Mouse (Mus musculus) forebrain, postnatal 0 days (tissue): ENCODE data around the gene Hepacam2. TPM values are rescaled to one million over a fixed set of nuclear protein-coding genes. Genes with fewer than 3 reads are reported as not detected.
A peak's percentile ranks its signal among the peaks of the same experiment; 100 is the strongest.

Experiments
- ATAC-seq: fragments of 200-750 bp; cut with Nextera tagmentation; 2 replicates; pipeline ENCODE4 v1.8.0; 2017; ENCODE audit warnings: mild to moderate bottlenecking, moderate library complexity
- DNase-seq: peaks from one replicate; pipeline ENCODE4 v3.0.0-alpha.2; 2015
- H3K27ac ChIP-seq: fragments of 300-500 bp; sonication (generic); 2 replicates; pipeline ENCODE4 v1.5.1; 2014; ENCODE audit warnings: low read depth, mild to moderate bottlenecking, antibody characterized with exemption, low read length, moderate library complexity, mixed read lengths
- H3K27me3 ChIP-seq: fragments of 300-500 bp; sonication (generic); 2 replicates; pipeline ENCODE4 v1.6.1; 2014; ENCODE audit warnings: mild to moderate bottlenecking, low read length, mixed read lengths; ENCODE audit not compliant: insufficient read depth
- H3K36me3 ChIP-seq: fragments of 300-500 bp; sonication (generic); 2 replicates; pipeline ENCODE4 v1.6.1; 2014; ENCODE audit warnings: mild to moderate bottlenecking, moderate library complexity; ENCODE audit not compliant: insufficient read depth
- H3K4me1 ChIP-seq: fragments of 300-500 bp; sonication (generic); 2 replicates; pipeline ENCODE4 v1.6.1; 2014; ENCODE audit warnings: antibody characterized with exemption; ENCODE audit not compliant: insufficient read depth
- H3K4me2 ChIP-seq: fragments of 300-500 bp; sonication (generic); 2 replicates; pipeline ENCODE4 v1.6.1; 2014; ENCODE audit warnings: low read depth, mild to moderate bottlenecking, moderate library complexity
- H3K4me3 ChIP-seq: fragments of 300-500 bp; sonication (generic); 2 replicates; pipeline ENCODE4 v1.5.1; 2014; ENCODE audit warnings: low read depth, low read length, mixed read lengths
- H3K9ac ChIP-seq: fragments of 300-500 bp; sonication (generic); 2 replicates; pipeline ENCODE4 v1.6.1; 2014; ENCODE audit warnings: mild to moderate bottlenecking
- H3K9me3 ChIP-seq: fragments of 300-500 bp; sonication (generic); 2 replicates; pipeline ENCODE4 v1.6.1; 2016; ENCODE audit warnings: low read length
- CTCF ChIP-seq: sonication (generic); IDR thresholded peaks from 2 replicates; pipeline ENCODE4 v1.5.1; 2016; ENCODE audit warnings: antibody characterized with exemption, control low read depth, low read depth
- WGBS: fragments of 180-500 bp; shearing (Covaris S2); extraction: QIAGEN DNeasy Blood & Tissue Kit; methylation state at CpG from one replicate; pipeline ENCODE4 v1.1.7; 2014; 5-methylcytosine and 5-hydroxymethylcytosine counted together
- polyA plus RNA-seq: library from polyadenylated mRNA; unstranded; fragments of >200 nt; fragmentation: Nextera tagmentation; extraction: Ambion mirVana; gene quantifications from 2 replicates; pipeline ENCODE4 v1.2.1, GENCODE M21; 2015
- total RNA-seq: library from RNA; depleted of rRNA; stranded (reverse); fragments of >200 nt; gene quantifications from 2 replicates; pipeline ENCODE4 v1.2.3, GENCODE M21; 2014; rRNA removed

The Hepacam2 gene
- 0.19 and 0.62 TPM in 2 replicates for total RNA-seq
- 0.60 and 0.79 TPM in 2 replicates for polyA plus RNA-seq

DNA sequence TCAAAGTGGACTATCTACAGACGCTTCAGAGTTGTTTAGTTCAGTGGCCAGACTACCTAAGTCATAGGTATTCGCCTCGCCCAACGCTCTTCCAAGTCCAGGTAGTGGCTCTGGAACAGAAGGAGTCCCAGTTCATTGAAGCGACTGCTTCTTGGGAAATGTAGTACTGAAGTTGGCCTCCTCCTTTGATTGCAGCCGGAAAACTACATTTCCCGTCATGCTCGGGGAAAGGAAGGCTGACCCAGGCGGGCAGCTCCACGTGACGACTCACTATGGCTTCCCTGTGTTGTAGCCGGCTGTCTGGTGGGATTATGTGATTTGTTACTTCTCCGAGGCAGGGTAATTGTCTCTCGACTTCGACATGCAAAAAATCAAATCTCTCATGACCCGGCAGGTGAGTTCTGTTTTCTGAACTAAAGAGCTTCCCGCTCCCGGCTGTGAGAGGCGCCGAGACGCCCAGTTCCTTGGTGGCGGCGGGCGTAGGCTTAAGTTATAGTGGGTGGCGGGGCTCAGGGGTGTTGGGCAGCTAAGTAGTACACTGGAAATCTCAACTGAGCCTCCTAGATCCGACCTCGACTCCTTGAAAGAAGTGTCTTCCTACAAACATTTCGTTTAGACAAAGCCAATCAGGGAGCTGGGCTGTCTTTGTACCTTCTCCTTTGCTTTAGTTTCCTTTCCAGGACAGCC lies at the start of gene Hepacam2, which contains the start of gene Vps50:
TSS of gene Hepacam2 (minus strand) at position 137 of the 687 bp plus-strand sequence.
TSS of gene Vps50 (plus strand) at position 221 of the 687 bp plus-strand sequence.
- H3K27ac ChIP-seq, result 0 out of 2 replicates have a peak within 1 kb of the TSS, but pooled peaks have one; percentile 46
- WGBS, result under 1% methylated on average over 28 of the region's 28 CpGs
- peak; percentile 100 for ATAC-seq

DNA sequence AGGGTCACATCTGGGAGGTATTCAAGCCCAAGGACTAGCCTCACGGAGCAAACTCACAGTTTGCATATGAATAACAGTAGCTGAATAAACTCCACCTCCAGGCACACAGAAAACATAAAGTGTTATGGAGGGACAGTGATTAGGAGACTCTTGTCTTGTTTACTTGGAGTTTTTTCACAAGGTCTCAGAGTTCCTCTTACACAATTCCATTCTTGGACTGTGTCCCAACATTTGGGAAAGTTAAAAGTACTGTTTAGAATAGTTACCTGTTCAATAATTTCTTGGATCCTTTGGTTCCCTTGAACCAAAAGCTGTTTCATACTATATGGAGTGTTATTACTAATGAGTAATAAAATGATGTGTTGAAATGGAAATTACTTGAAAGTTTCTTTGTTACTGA lies 46.9 kb upstream of the Hepacam2 start:
- ATAC-seq (no peak), DNase-seq (no peak)
- H3K4me3 ChIP-seq, result no peak overlapping the region
- no peak overlapping the region for H3K27ac ChIP-seq
- no peaks in the 10 kb centered on the region for H3K9me3 ChIP-seq
- 38% methylated on average over 1 of the region's 1 CpGs for WGBS
- no peaks in the 10 kb centered on the region for H3K4me1 ChIP-seq
- 0 out of 2 replicates have a peak, but pooled peaks cover 6% of the 10 kb centered on the region for H3K36me3 ChIP-seq
- no peaks in the 10 kb centered on the region for H3K27me3 ChIP-seq
- TF ChIP-seq CTCF, result no peak
- no peak overlapping the region for H3K4me2 ChIP-seq
- H3K9ac ChIP-seq, result no peak overlapping the region

More for the DNA sequence above, at the start of gene Hepacam2, which contains the start of gene Vps50:
- Histone ChIP-seq H3K4me3 (peak within 1 kb of the TSS; percentile 75), H3K36me3 (no peaks in the 10 kb centered on the region), H3K9me3 (no peaks in the 10 kb centered on the region), H3K4me1 (peaks cover 3% of the 10 kb centered on the region; the same call in 1 of the 2 replicates), H3K27me3 (no peaks in the 10 kb centered on the region), H3K4me2 (peak within 1 kb of the TSS; percentile 60), H3K9ac (peak within 1 kb of the TSS; percentile 70)
- no peak for TF ChIP-seq CTCF
- peak; percentile 95 for DNase-seq

DNA sequence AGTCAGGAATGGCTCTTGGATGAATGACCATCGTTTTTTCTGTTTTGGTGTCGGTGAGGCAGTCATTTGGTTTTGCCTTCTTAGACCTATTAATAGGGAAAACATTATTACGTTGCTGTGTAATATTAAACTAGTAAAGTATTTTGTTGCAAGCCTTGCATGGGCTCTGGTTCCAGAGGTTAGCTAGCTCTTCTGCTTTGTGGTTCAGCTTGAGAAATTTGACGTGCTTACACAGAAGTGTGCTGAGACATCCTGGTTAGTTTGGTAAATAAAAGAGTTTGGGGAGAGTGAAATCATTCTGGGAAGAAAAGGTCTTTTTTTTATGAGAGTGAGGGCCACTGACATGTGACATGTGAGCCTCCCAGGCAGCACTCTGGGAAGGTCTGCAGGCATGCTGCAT lies 45.8 kb upstream of the Hepacam2 start:
- no peak overlapping the region for H3K27ac ChIP-seq
- no peak overlapping the region for H3K4me2 ChIP-seq
- H3K9ac ChIP-seq, result no peak overlapping the region
- no peak for TF ChIP-seq CTCF
- no peaks in the 10 kb centered on the region for H3K9me3 ChIP-seq
- no peak for DNase-seq
- H3K36me3 ChIP-seq, result 0 out of 2 replicates have a peak, but pooled peaks cover 6% of the 10 kb centered on the region
- H3K27me3 ChIP-seq, result no peaks in the 10 kb centered on the region
- no peaks in the 10 kb centered on the region for H3K4me1 ChIP-seq
- no peak for ATAC-seq
- WGBS, result 92% methylated on average over 4 of the region's 4 CpGs
- no peak overlapping the region for H3K4me3 ChIP-seq

DNA sequence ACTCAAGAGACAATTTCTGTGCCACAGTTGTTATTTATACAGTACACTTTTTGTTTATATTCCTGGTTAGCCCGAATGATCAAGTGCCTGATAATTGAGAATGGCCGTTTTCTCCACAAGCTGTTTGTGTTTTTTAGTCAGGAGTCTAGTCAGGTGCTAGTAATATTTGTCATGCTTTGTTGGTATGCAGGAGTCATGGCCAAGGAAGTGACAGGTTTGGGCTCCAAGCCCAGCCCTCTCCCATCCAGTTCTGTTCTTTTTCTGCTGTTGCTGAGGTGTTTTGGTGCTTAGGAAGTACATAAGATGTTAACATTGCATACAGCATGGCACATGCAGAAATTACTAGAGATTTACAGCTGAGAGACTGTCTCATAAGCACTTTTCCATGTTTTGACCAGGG lies 41.4 kb upstream of the Hepacam2 start:
- no peaks in the 10 kb centered on the region for H3K27me3 ChIP-seq
- ATAC-seq (no peak), DNase-seq (no peak)
- TF ChIP-seq CTCF, result no peak
- no peak overlapping the region for H3K27ac ChIP-seq
- H3K4me2 ChIP-seq, result no peak overlapping the region
- WGBS, result 50% methylated on average over 2 of the region's 2 CpGs
- no peaks in the 10 kb centered on the region for H3K36me3 ChIP-seq
- no peaks in the 10 kb centered on the region for H3K4me1 ChIP-seq
- H3K4me3 ChIP-seq, result no peak overlapping the region
- H3K9me3 ChIP-seq, result no peaks in the 10 kb centered on the region
- no peak overlapping the region for H3K9ac ChIP-seq

DNA sequence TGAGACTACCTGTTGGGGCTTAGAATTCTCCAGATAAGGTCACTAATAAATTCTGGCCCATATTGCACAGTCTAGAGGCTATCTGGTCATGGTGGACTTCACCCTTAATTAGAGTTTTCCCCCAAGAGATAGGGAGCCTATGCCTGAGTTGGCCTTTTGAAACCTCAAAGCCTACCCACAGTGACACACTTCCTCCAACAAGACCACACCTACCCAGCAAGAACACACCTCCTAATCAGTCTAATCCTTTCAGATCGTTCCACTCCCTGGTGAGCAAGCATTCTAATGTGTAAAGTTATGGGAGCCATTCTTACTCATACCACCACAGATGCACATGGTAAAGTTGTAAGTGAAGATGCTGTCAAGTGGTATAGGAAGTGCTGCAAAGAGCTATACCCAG lies 38.0 kb upstream of the Hepacam2 start:
- 42% methylated on average over 1 of the region's 1 CpGs for WGBS

DNA sequence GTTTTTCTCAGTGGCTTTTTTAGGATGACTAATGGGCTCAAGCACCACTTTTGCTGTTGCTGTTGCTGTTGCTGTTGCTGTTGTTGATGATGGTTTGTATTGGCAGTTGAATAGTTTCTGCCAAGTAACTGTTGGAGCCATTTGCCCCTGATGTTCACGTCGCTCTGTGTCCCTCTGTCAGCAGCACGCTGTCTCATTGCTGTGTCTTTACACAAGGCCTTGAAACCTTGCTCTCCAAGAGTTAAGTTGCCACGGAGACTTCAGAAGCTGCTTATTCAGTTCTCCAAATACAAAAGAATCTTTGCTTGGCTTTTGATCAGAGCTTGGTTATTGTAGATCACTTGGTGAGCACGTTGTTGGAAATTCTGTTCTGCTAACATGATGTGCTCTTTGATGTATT lies 33.3 kb upstream of the Hepacam2 start:
- no peaks in the 10 kb centered on the region for H3K27me3 ChIP-seq
- no peaks in the 10 kb centered on the region for H3K9me3 ChIP-seq
- DNase-seq (no peak), ATAC-seq (no peak)
- H3K27ac ChIP-seq, result no peak overlapping the region
- H3K4me1 ChIP-seq, result no peaks in the 10 kb centered on the region
- H3K36me3 ChIP-seq, result no peaks in the 10 kb centered on the region
- 9% methylated on average over 5 of the region's 5 CpGs for WGBS
- no peak overlapping the region for H3K4me2 ChIP-seq
- no peak overlapping the region for H3K9ac ChIP-seq
- TF ChIP-seq CTCF, result no peak
- H3K4me3 ChIP-seq, result no peak overlapping the region

More for the DNA sequence above, 38.0 kb upstream of the Hepacam2 start:
- no peaks in the 10 kb centered on the region for H3K27me3 ChIP-seq
- H3K9ac ChIP-seq, result no peak overlapping the region
- no peak overlapping the region for H3K27ac ChIP-seq
- no peak overlapping the region for H3K4me3 ChIP-seq
- H3K9me3 ChIP-seq, result no peaks in the 10 kb centered on the region
- no peaks in the 10 kb centered on the region for H3K36me3 ChIP-seq
- no peak for TF ChIP-seq CTCF
- H3K4me1 ChIP-seq, result no peaks in the 10 kb centered on the region
- DNase-seq (no peak), ATAC-seq (no peak)
- no peak overlapping the region for H3K4me2 ChIP-seq

DNA sequence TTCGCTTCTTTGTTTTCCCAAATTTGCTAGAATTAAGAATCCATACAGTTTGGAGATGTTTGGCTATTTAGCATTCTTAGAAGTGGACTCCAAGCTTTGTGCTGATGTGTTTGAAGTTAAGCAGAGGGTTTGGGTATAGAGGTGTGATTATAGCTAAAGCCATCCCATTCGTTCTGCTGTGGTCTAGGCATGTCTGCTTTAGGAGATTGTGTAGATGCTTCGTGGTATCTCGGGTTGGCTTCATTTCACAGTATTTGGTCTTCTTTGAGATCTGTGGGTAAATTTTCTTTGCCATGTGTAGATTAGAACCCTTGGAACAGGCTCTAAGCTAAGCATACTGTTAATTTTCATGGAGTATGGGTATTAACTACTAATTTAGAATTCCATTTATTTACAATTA lies 30.1 kb upstream of the Hepacam2 start:
- H3K9ac ChIP-seq, result no peak overlapping the region

More for the DNA sequence above, 30.1 kb upstream of the Hepacam2 start:
- Histone ChIP-seq H3K36me3 (no peaks in the 10 kb centered on the region), H3K4me2 (no peak overlapping the region), H3K27ac (no peak overlapping the region), H3K9me3 (no peaks in the 10 kb centered on the region), H3K4me1 (no peaks in the 10 kb centered on the region), H3K27me3 (no peaks in the 10 kb centered on the region), H3K4me3 (no peak overlapping the region)
- 95% methylated on average over 4 of the region's 4 CpGs for WGBS
- DNase-seq (no peak), ATAC-seq (no peak)
- no peak for TF ChIP-seq CTCF
